Mouse (Mus musculus): ENCODE measurements around the gene Ccdc181. TPM values are rescaled to one million over a fixed set of nuclear protein-coding genes. Genes with fewer than 3 reads are reported as not detected.
A peak's percentile ranks its signal among the peaks of the same experiment; 100 is the strongest.

Ccdc181 gene
- total and polyA plus RNA-seq, 2 experiments from 2014 or later: 20.1 to 28.1 TPM

DNA sequence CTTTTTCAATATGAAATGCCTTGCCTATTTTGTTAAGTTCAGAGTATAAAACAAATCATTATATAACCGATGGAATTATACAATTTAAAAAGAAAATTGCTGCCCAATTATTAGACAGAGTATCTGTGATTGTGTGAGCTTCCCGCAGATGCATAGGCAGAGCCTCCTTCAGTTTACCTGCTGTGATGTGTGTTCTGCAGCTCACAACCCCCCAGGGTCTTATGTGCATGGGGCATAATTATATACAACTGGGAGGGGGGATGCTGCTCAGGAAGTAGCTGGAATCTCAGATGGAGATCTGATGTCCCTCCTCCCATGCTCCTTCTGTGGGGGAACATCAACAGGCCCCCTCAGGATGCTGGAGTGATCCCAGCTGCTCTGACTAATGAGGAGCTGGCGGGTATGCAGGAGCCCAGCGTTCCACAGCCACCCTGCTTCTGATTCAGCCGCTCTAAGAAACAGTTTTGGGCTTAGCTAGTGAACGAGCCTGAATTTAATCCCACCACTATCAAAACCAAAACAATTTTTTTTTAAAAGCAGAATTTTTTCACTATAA lies 51.3 kb downstream of the Ccdc181 start:
- ATAC-seq: peak; percentile 73
- DNase-seq: peak; percentile 30
- Histone ChIP-seq H3K4me2 (ENCODE audit: low read depth) (no peak overlapping the region), H3K9me3 (ENCODE audit: low read length) (no peaks in the 10 kb centered on the region), H3K27ac (ENCODE audit: low read depth, low read length) (no peak overlapping the region), H3K4me1 (ENCODE audit: insufficient read depth) (no peaks in the 10 kb centered on the region), H3K4me3 (ENCODE audit: low read depth, low read length) (no peak overlapping the region), H3K9ac (no peak overlapping the region), H3K27me3 (ENCODE audit: insufficient read depth, low read length) (no peaks in the 10 kb centered on the region), H3K36me3 (ENCODE audit: insufficient read depth) (0 out of 2 replicates have a peak, but pooled peaks cover 5% of the 10 kb centered on the region)
- 34% methylated on average over 6 of the region's 6 CpGs for WGBS
- no peak for TF ChIP-seq CTCF (IDR thresholded peaks at IDR 0.05; ENCODE audit: low read depth)

DNA sequence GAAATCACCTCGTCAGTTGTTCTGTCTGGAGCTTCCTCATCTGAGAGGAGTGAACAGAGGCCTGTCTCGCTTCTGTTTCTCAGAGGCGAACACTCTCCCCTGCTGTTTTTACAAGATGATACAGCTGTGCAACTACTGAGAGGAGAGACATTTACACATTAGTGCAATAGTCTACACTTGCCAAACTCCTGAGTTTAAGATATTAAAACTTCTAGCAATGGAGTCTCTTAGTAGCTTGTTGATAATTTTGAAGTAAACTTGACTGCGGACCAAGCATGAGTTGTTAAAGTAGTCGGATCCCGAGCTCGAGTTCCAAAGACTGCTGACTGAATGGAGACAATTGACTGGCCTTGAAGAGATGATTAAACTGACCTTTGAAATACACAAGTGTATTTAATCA lies 52.4 kb downstream of the Ccdc181 start:
- Histone ChIP-seq H3K4me3 (ENCODE audit: low read depth, low read length) (no peak overlapping the region), H3K4me2 (ENCODE audit: low read depth) (no peak overlapping the region), H3K9ac (no peak overlapping the region), H3K27me3 (ENCODE audit: insufficient read depth, low read length) (no peaks in the 10 kb centered on the region), H3K4me1 (ENCODE audit: insufficient read depth) (no peaks in the 10 kb centered on the region), H3K27ac (ENCODE audit: low read depth, low read length) (no peak overlapping the region), H3K36me3 (ENCODE audit: insufficient read depth) (0 out of 2 replicates have a peak, but pooled peaks cover 5% of the 10 kb centered on the region), H3K9me3 (ENCODE audit: low read length) (no peaks in the 10 kb centered on the region)
- no peak for TF ChIP-seq CTCF (IDR thresholded peaks at IDR 0.05; ENCODE audit: low read depth)
- 68% methylated on average over 7 of the region's 7 CpGs for WGBS
- ATAC-seq (no peak), DNase-seq (no peak)

DNA sequence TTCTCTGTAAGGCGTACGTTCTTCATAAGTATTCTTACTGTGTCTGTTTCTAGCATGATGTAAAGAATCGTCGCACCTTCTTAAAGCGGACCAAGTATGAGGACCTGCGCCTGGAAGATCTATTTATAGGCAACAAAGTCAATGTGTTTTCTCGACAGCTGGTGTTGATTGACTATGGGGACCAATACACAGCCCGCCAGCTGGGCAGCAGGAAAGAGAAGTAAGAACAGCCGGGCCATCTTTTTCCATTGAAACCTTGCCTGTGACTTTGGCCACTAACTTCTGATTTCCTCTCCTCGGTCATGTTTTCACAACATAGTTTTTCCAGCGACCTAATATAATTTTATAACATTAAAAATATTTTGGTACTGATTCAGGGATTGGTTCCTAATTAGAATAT lies 57.2 kb downstream of the Ccdc181 start:
- H3K4me3 ChIP-seq (ENCODE audit: low read depth, low read length): no peak overlapping the region
- no peaks in the 10 kb centered on the region for H3K27me3 ChIP-seq (ENCODE audit: insufficient read depth, low read length)
- no peak overlapping the region for H3K27ac ChIP-seq (ENCODE audit: low read depth, low read length)
- no peaks in the 10 kb centered on the region for H3K9me3 ChIP-seq (ENCODE audit: low read length)
- no peak overlapping the region for H3K9ac ChIP-seq
- no peak for DNase-seq
- ATAC-seq: no peak
- 88% methylated on average over 11 of the region's 11 CpGs for WGBS
- H3K4me1 ChIP-seq (ENCODE audit: insufficient read depth): no peaks in the 10 kb centered on the region
- no peak for TF ChIP-seq CTCF (IDR thresholded peaks at IDR 0.05; ENCODE audit: low read depth)
- no peak overlapping the region for H3K4me2 ChIP-seq (ENCODE audit: low read depth)
- H3K36me3 ChIP-seq (ENCODE audit: insufficient read depth): peaks cover 10% of the 10 kb centered on the region; the same call in 1 of the 2 replicates

DNA sequence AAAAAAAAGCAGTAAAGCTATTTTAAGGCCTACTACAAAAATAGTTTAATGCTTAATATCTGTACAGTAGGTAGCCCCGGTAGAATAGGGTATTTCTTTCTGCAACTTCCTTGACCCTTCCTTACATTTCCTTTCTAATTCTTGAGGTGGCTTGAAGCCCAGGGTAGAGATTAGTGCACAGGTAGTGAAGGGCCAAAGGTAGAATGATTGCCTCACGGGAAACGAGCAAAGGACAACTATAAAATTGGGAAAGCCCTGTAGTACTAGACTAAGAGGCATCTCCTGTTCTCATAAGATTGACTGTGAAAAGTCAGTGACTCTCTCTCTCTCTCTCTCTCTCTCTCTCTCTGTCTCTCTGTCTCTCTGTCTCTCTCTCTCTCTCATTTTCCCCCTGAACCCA lies 60.0 kb downstream of the Ccdc181 start:
- WGBS: 93% methylated on average over 3 of the region's 3 CpGs
- Histone ChIP-seq H3K27me3 (ENCODE audit: insufficient read depth, low read length) (no peaks in the 10 kb centered on the region), H3K36me3 (ENCODE audit: insufficient read depth) (peaks cover 7% of the 10 kb centered on the region; the same call in 1 of the 2 replicates), H3K9me3 (ENCODE audit: low read length) (no peaks in the 10 kb centered on the region), H3K4me1 (ENCODE audit: insufficient read depth) (no peaks in the 10 kb centered on the region), H3K9ac (no peak overlapping the region), H3K4me2 (ENCODE audit: low read depth) (no peak overlapping the region), H3K27ac (ENCODE audit: low read depth, low read length) (no peak overlapping the region), H3K4me3 (ENCODE audit: low read depth, low read length) (no peak overlapping the region)
- no peak for TF ChIP-seq CTCF (IDR thresholded peaks at IDR 0.05; ENCODE audit: low read depth)
- no peak for ATAC-seq
- DNase-seq: no peak

DNA sequence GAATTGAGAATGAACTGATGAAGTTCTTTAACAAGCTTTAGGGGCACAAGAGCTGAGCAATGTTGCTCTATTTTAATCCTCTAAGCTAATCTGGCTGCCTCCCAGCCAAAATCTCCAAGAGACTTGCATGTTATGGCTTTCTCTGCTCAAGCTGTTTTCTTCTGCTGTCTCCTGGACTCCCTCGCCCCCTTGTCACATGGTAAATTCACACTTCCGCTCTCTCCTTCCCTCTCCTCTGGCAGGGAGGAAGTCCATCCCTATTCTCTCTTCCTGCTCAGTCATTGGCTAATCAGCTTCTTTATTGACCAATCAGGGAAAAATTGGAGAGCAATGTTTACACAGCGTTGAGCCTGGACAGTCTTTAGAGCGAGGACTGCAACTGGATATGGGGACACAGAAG lies 60.5 kb downstream of the Ccdc181 start:
- Histone ChIP-seq H3K9me3 (ENCODE audit: low read length) (no peaks in the 10 kb centered on the region), H3K36me3 (ENCODE audit: insufficient read depth) (peaks cover 5% of the 10 kb centered on the region; the same call in 1 of the 2 replicates), H3K4me1 (ENCODE audit: insufficient read depth) (no peaks in the 10 kb centered on the region), H3K27ac (ENCODE audit: low read depth, low read length) (no peak overlapping the region), H3K4me2 (ENCODE audit: low read depth) (no peak overlapping the region), H3K27me3 (ENCODE audit: insufficient read depth, low read length) (no peaks in the 10 kb centered on the region), H3K9ac (no peak overlapping the region), H3K4me3 (ENCODE audit: low read depth, low read length) (no peak overlapping the region)
- TF ChIP-seq CTCF (IDR thresholded peaks at IDR 0.05; ENCODE audit: low read depth): no peak
- ATAC-seq (no peak), DNase-seq (no peak)
- 87% methylated on average over 4 of the region's 4 CpGs for WGBS

Other genes with a start within 250 kb of the Ccdc181 start
- gene Sele, start 227.4 kb upstream of the Ccdc181 start, total RNA-seq (2014; rRNA removed): not detected in 2 replicates
- gene Sele, start 227.4 kb upstream of the Ccdc181 start, polyA plus RNA-seq (2015; fragmentation: Nextera tagmentation; extraction: Ambion mirVana): not detected in 2 replicates
- gene Sell, start 213.6 kb upstream of the Ccdc181 start, total RNA-seq (2014; rRNA removed): 0.14 and 0.15 TPM in 2 replicates
- 0.11 and 0.14 TPM in 2 replicates for gene Sell, start 213.6 kb upstream of the Ccdc181 start, polyA plus RNA-seq (2015; fragmentation: Nextera tagmentation; extraction: Ambion mirVana)
- gene Selp, start 160.3 kb upstream of the Ccdc181 start, total RNA-seq (2014; rRNA removed): not detected in 2 replicates
- gene Selp, start 160.3 kb upstream of the Ccdc181 start, polyA plus RNA-seq (2015; fragmentation: Nextera tagmentation; extraction: Ambion mirVana): not detected in 2 replicates
- 0.15 and 0.48 TPM in 2 replicates for gene F5, start 123.7 kb upstream of the Ccdc181 start, total RNA-seq (2014; rRNA removed)
- 0.18 and 0.29 TPM in 2 replicates for gene F5, start 123.7 kb upstream of the Ccdc181 start, polyA plus RNA-seq (2015; fragmentation: Nextera tagmentation; extraction: Ambion mirVana)
- gene Slc19a2, start 26.5 kb upstream of the Ccdc181 start, total RNA-seq (2014; rRNA removed): 11.3 and 16.6 TPM in 2 replicates
- 6.6 and 7.5 TPM in 2 replicates for gene Slc19a2, start 26.5 kb upstream of the Ccdc181 start, polyA plus RNA-seq (2015; fragmentation: Nextera tagmentation; extraction: Ambion mirVana)
- gene Nme7, start 28.5 kb downstream of the Ccdc181 start, total RNA-seq (2014; rRNA removed): 37.7 and 37.9 TPM in 2 replicates
- gene Nme7, start 28.5 kb downstream of the Ccdc181 start, polyA plus RNA-seq (2015; fragmentation: Nextera tagmentation; extraction: Ambion mirVana): 32.1 and 33.2 TPM in 2 replicates
- 17.5 and 21.5 TPM in 2 replicates for gene Blzf1, start 31.9 kb downstream of the Ccdc181 start, total RNA-seq (2014; rRNA removed)
- gene Blzf1, start 31.9 kb downstream of the Ccdc181 start, polyA plus RNA-seq (2015; fragmentation: Nextera tagmentation; extraction: Ambion mirVana): 16.1 and 22.3 TPM in 2 replicates
- gene Atp1b1, start 182.8 kb downstream of the Ccdc181 start, total RNA-seq (2014; rRNA removed): 200 and 226 TPM in 2 replicates
- gene Atp1b1, start 182.8 kb downstream of the Ccdc181 start, polyA plus RNA-seq (2015; fragmentation: Nextera tagmentation; extraction: Ambion mirVana): 313 and 432 TPM in 2 replicates

All from forebrain, postnatal 0 days (tissue).